Mouse (Mus musculus) embryonic facial prominence, embryonic 13.5 days (tissue): ENCODE data around the gene Rbm20. TPM values are rescaled to one million over a fixed set of nuclear protein-coding genes. Genes with fewer than 3 reads are reported as not detected.

Experiments used
- ATAC-seq: fragments of 200-750 bp; cut with Nextera tagmentation; 2 replicates; pipeline ENCODE4 v1.8.0; 2017; ENCODE audit warnings: low read depth; ENCODE audit not compliant: insufficient number of reproducible peaks, insufficient read depth, low FRiP score, low TSS enrichment
- H3K27ac ChIP-seq: fragments of 300-500 bp; sonication (generic); 2 replicates; pipeline ENCODE4 v1.5.1; 2015; ENCODE audit warnings: moderate library complexity, mild to moderate bottlenecking, inconsistent platforms
- H3K27me3 ChIP-seq: fragments of 300-500 bp; sonication (generic); 2 replicates; pipeline ENCODE4 v1.6.1; 2015; ENCODE audit warnings: mild to moderate bottlenecking, inconsistent platforms
- H3K36me3 ChIP-seq: fragments of 300-500 bp; sonication (generic); 2 replicates; pipeline ENCODE4 v1.6.1; 2015; ENCODE audit warnings: mild to moderate bottlenecking, inconsistent platforms
- H3K4me1 ChIP-seq: fragments of 300-500 bp; sonication (generic); 2 replicates; pipeline ENCODE4 v1.6.1; 2015; ENCODE audit warnings: inconsistent platforms
- H3K4me2 ChIP-seq: fragments of 300-500 bp; sonication (generic); 2 replicates; pipeline ENCODE4 v1.6.1; 2015; ENCODE audit warnings: moderate library complexity, mild to moderate bottlenecking, inconsistent platforms
- H3K4me3 ChIP-seq: fragments of 300-500 bp; sonication (generic); 2 replicates; pipeline ENCODE4 v1.5.1; 2015; ENCODE audit warnings: mild to moderate bottlenecking, inconsistent platforms
- H3K9ac ChIP-seq: fragments of 300-500 bp; sonication (generic); 2 replicates; pipeline ENCODE4 v1.6.1; 2015; ENCODE audit warnings: mild to moderate bottlenecking, inconsistent platforms
- H3K9me3 ChIP-seq: fragments of 300-500 bp; sonication (generic); 2 replicates; pipeline ENCODE4 v1.6.1; 2016; ENCODE audit warnings: inconsistent platforms
- WGBS: fragments of 180-500 bp; shearing (Covaris S2); methylation state at CpG from one replicate; pipeline ENCODE4 v1.1.7; 2015; ENCODE audit warnings: mixed read lengths; 5-methylcytosine and 5-hydroxymethylcytosine counted together
- polyA plus RNA-seq: library from polyadenylated mRNA; unstranded; fragments of >200 nt; fragmentation: Nextera tagmentation; extraction: Ambion mirVana; gene quantifications from 2 replicates; pipeline ENCODE4 v1.2.1, GENCODE M21; 2015

Gene Rbm20
- polyA plus RNA-seq, 1 experiment from 2014 or later = 4.2 TPM

GRCm38 (mm10) chr19:53785352-53785751 lies 108.2 kb downstream of the Rbm20 start:
- Histone ChIP-seq H3K27ac (no peak overlapping the region), H3K9ac (no peak overlapping the region), H3K9me3 (no peaks in the 10 kb centered on the region), H3K4me2 (no peak overlapping the region), H3K27me3 (no peaks in the 10 kb centered on the region), H3K4me1 (peaks cover 30% of the 10 kb centered on the region), H3K4me3 (no peak overlapping the region), H3K36me3 (no peaks in the 10 kb centered on the region)
- no peak for ATAC-seq
- WGBS = 93% methylated on average over 3 of the region's 3 CpGs

DNA sequence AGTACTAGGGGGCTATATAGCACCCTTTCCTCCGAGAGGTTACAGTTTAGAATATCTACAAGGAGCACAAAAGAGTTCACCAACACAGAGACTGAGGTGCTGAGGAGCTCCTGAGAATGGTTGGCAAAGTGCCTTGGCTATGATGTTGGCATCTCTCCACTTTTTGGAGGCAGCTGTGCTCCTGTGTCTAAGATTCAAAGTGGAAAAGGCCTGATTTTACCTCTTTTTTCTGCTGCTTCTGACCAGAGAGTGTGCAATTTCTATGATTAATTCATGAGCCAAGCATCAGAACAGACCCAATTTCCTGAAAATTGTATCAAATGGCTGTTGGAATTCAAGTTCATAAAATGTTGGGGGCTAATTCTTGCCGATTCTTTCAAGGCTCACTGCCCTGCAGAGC lies 109.1 kb downstream of the Rbm20 start:
- ATAC-seq = no peak
- Histone ChIP-seq H3K4me3 (no peak overlapping the region), H3K9ac (no peak overlapping the region), H3K27ac (peak overlapping the region; percentile 58), H3K4me1 (peaks cover 30% of the 10 kb centered on the region), H3K4me2 (no peak overlapping the region), H3K9me3 (no peaks in the 10 kb centered on the region), H3K36me3 (no peaks in the 10 kb centered on the region), H3K27me3 (no peaks in the 10 kb centered on the region)
- 42% methylated on average over 2 of the region's 2 CpGs for WGBS

GRCm38 (mm10) chr19:53786836-53787235 lies 109.7 kb downstream of the Rbm20 start:
- WGBS = 28% methylated on average over 5 of the region's 5 CpGs
- Histone ChIP-seq H3K36me3 (no peaks in the 10 kb centered on the region), H3K27me3 (no peaks in the 10 kb centered on the region), H3K9ac (no peak overlapping the region), H3K4me3 (no peak overlapping the region), H3K4me2 (no peak overlapping the region), H3K27ac (peak overlapping the region; percentile 58), H3K9me3 (no peaks in the 10 kb centered on the region), H3K4me1 (peaks cover 35% of the 10 kb centered on the region)
- ATAC-seq = no peak

- no peaks in the 10 kb centered on the region for H3K36me3 ChIP-seq
- ATAC-seq = no peak
- no peaks in the 10 kb centered on the region for H3K27me3 ChIP-seq
- H3K4me3 ChIP-seq = no peak overlapping the region
- H3K27ac ChIP-seq = no peak overlapping the region
- H3K9me3 ChIP-seq = no peaks in the 10 kb centered on the region
- H3K4me1 ChIP-seq = peaks cover 54% of the 10 kb centered on the region
- H3K4me2 ChIP-seq = no peak overlapping the region
- WGBS = 80% methylated on average over 14 of the region's 14 CpGs
- no peak overlapping the region for H3K9ac ChIP-seq
Observed at GRCm38 (mm10) chr19:53788621-53789331, 111.7 kb downstream of the Rbm20 start.

- H3K36me3 ChIP-seq = no peaks in the 10 kb centered on the region
- no peak overlapping the region for H3K4me2 ChIP-seq
- H3K4me1 ChIP-seq = peaks cover 62% of the 10 kb centered on the region
- H3K4me3 ChIP-seq = no peak overlapping the region
- WGBS = 62% methylated on average over 7 of the region's 7 CpGs
- no peaks in the 10 kb centered on the region for H3K9me3 ChIP-seq
- no peak overlapping the region for H3K9ac ChIP-seq
- H3K27ac ChIP-seq = no peak overlapping the region
- no peak for ATAC-seq
- H3K27me3 ChIP-seq = no peaks in the 10 kb centered on the region
Observed at GRCm38 (mm10) chr19:53789571-53789970, 112.5 kb downstream of the Rbm20 start.

DNA sequence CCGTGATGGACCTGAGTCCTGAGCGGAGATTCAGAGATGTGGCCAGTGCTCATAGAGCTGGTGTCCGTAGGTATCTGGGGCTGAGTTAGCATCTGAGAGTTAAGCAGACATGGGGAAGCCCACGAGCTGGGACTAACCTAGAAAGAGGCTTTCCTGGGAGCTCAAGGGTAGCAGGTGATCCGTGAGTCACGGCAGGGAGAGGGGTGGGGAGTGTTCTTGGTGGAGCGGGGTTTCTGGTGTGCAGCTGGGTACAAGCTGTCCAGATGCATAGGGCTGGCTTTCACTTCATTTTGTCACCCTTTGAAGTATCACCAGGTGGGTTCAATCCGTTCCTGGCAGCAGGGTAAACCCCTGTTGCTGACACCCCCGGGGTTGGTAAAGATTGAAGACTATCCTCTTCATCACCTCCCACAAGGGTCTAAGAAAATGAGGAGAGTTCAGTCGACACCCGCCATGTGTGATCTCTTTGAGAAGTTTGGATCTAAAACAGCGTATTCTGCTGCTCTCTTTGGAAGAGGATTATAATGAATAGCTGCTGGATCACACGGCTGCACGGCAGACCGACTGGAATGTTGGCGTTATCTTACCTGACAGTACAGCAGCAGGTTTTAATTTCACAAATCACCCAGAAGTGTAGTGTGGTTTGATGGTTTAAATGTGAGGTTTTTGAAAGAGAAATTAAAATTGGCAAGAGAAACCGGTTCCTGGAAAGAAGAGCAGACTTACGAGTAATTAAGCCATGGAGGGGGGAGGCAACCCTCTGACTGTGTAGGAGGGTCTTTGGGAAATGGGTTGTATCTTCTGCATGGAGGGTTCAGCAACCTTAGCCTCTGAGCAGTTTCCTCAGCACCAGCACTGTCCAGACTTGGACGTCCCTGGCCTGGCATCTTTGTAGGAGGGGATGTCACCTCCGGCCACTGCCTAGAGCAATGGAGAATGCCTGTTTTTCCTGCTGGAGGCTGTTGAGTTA lies 114.9 kb downstream of the Rbm20 start:
- Histone ChIP-seq H3K27me3 (no peaks in the 10 kb centered on the region), H3K4me2 (peak overlapping the region; percentile 43), H3K9me3 (no peaks in the 10 kb centered on the region), H3K9ac (no peak overlapping the region), H3K4me3 (no peak overlapping the region), H3K4me1 (peaks cover 56% of the 10 kb centered on the region), H3K36me3 (no peaks in the 10 kb centered on the region), H3K27ac (peak overlapping the region; percentile 60)
- ATAC-seq = peak; percentile 63
- WGBS = 35% methylated on average over 20 of the region's 20 CpGs

DNA sequence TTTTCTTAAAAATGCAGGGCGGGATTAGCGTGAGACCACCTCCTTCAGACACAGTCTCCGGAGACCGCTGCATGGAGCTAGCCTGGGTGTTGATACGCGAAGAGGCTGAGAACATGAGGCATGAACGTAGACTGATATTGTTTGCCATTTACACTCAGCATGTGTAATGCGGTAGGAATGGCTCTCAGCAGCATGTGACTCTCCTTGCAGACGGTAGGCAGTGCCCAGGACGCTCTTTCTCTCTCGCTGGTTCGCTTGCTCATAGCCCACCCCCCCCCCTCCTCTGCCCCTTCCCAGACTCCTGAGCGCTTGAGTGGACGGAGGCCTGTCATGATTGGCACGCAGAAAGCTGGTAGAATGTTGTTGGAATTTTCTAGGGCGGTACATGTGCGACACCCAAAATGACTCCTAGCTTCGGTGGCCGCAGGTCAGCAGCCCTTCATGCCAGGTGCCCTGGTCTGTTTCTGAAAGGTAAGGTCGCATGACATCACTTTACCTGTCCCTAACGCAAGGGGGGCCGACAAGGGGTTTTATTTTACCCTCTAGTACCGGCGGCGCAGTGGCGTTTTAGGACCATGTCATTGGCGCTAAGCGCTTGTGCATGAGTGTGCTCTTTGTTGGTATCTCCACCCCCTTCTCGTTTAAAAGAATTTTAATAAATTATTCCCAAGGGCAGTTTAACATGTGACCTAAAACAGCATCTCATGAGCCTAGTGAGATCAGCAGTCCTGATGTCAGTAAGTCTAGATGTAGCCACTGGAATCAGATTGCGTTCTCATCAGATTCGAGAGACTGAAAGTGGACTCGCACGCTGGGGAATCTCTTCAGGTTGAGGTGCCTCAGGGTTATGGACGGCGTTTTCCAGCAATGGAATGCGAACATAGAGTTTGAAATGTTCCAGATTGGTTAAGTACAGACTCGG lies 116.1 kb downstream of the Rbm20 start:
- Histone ChIP-seq H3K9me3 (no peaks in the 10 kb centered on the region), H3K4me3 (no peak overlapping the region), H3K27me3 (no peaks in the 10 kb centered on the region), H3K27ac (peak overlapping the region; percentile 28; the same call in 1 of the 2 replicates), H3K9ac (no peak overlapping the region), H3K36me3 (no peaks in the 10 kb centered on the region), H3K4me1 (peaks cover 63% of the 10 kb centered on the region), H3K4me2 (peak overlapping the region; percentile 43; the same call in 1 of the 2 replicates)
- WGBS = 76% methylated on average over 37 of the region's 37 CpGs
- no peak for ATAC-seq

GRCm38 (mm10) chr19:53793994-53794890 lies 117.1 kb downstream of the Rbm20 start:
- H3K27ac ChIP-seq = 0 out of 2 replicates have a peak overlapping the region, but pooled peaks have one; percentile 24
- no peak for ATAC-seq
- no peaks in the 10 kb centered on the region for H3K36me3 ChIP-seq
- no peaks in the 10 kb centered on the region for H3K9me3 ChIP-seq
- WGBS = 40% methylated on average over 23 of the region's 23 CpGs
- H3K4me3 ChIP-seq = no peak overlapping the region
- no peak overlapping the region for H3K9ac ChIP-seq
- H3K27me3 ChIP-seq = no peaks in the 10 kb centered on the region
- peak overlapping the region; percentile 42 for H3K4me2 ChIP-seq
- peaks cover 62% of the 10 kb centered on the region for H3K4me1 ChIP-seq

DNA sequence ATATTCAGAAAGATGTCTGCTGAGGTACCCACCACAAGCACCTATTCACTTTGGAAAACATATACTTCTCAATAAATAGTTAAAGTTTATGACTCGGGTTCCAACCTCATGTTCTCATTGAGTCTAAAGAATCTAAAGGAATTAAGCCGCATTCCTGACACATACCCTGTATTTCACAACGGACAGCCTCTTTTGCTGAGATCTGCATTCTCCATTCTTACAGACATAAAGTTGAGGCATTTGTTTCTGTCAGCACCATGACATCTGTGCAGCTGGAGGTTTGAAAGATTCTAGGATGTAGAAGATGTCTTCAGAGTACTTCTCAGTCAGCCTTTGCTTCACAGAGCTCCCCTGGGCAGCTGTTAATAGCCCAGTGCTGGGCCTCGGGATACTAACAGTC lies 117.9 kb downstream of the Rbm20 start:
- peaks cover 62% of the 10 kb centered on the region for H3K4me1 ChIP-seq
- no peak overlapping the region for H3K9ac ChIP-seq
- WGBS = 43% methylated on average over 4 of the region's 4 CpGs
- no peaks in the 10 kb centered on the region for H3K36me3 ChIP-seq
- H3K27ac ChIP-seq = 0 out of 2 replicates have a peak overlapping the region, but pooled peaks have one; percentile 24
- no peaks in the 10 kb centered on the region for H3K9me3 ChIP-seq
- peak overlapping the region; percentile 42; the same call in 1 of the 2 replicates for H3K4me2 ChIP-seq
- no peak overlapping the region for H3K4me3 ChIP-seq
- no peaks in the 10 kb centered on the region for H3K27me3 ChIP-seq
- no peak for ATAC-seq

DNA sequence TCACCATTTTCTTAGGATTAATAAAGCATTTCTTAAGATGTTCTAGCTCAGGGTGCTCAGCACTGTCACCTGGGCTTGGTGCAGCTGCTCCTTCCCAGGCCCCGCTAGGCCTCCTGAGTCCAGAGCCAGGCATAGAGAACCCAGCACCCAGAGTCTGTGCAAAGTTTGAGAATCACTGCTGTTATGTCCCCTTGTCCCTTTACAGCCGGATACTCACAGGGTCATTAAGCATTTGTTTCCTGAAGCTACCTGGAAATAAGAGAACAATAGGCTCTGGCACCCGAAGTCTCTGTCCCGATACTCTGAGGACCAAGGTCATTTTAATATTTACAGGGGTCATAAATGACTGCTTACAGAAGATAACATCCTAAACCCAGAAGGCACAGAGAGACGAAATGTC lies 118.9 kb downstream of the Rbm20 start:
- Histone ChIP-seq H3K27ac (no peak overlapping the region), H3K4me3 (no peak overlapping the region), H3K27me3 (no peaks in the 10 kb centered on the region), H3K4me1 (peaks cover 72% of the 10 kb centered on the region), H3K9me3 (no peaks in the 10 kb centered on the region), H3K9ac (no peak overlapping the region), H3K36me3 (no peaks in the 10 kb centered on the region), H3K4me2 (no peak overlapping the region)
- ATAC-seq = no peak
- WGBS = 89% methylated on average over 5 of the region's 5 CpGs
